27 mouse cellular contexts compared by ENCODE assay signal in the genomic region with DNA sequence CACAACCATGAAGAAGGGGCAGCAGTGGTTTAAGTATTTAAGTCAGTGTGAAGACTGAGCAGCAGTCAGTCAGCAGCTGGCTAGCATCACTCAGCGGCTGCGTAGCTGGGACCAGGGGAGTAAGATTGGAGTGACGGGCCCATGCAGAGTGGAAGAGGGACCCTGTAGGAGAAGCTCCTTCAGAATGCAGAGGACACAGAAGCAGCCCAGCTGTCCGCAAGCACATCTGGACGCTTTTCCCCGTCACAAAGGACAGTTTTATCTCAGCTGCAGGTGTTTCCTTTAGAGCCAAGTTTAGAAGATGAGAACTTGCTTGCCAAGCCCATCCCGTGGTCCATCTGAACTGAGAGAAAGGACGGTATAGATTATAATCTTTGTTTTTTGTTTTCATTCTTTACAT. TPM values are rescaled to one million over a fixed set of nuclear protein-coding genes. Genes with fewer than 3 reads are reported as not detected.
DNase-seq lines count a peak whose midpoint lies in the region; ATAC-seq and TF ChIP-seq lines count a peak whose summit lies in the region.
"Had no signal": no experiment of that assay in that cellular context is flagged by ENCODE, and none has a peak within 500 bp of the region (broad histone marks: within the 10 kb centered on the region; RNA-seq: fewer than 3 reads in every experiment).

No protein-coding gene starts in this region.

- no peak overlapping the region for H3K27ac ChIP-seq in heart, embryonic 11.5 days (ENCODE audit: low read depth, low read length)
- no peak overlapping the region for H3K27ac ChIP-seq in lung, embryonic 16.5 days (ENCODE audit: low read length)
- no peak overlapping the region for H3K27ac ChIP-seq in forebrain, postnatal 0 days (ENCODE audit: low read depth, low read length)
- H3K27ac ChIP-seq: embryonic facial prominence, embryonic 12.5 days; hindbrain, postnatal 0 days; intestine, embryonic 15.5 days; kidney, postnatal 0 days; limb, embryonic 13.5 days; midbrain, embryonic 12.5 days; neural tube, embryonic 13.5 days had no signal

- 0 out of 2 replicates have a peak, but pooled peaks cover 3% of the 10 kb centered on the region for H3K36me3 ChIP-seq in heart, embryonic 11.5 days (ENCODE audit: control insufficient read depth, insufficient read depth, low read length)
- no peaks in the 10 kb centered on the region for H3K36me3 ChIP-seq in lung, embryonic 16.5 days (ENCODE audit: control insufficient read depth, insufficient read depth, low read length)
- peaks cover 12% of the 10 kb centered on the region for H3K36me3 ChIP-seq in forebrain, postnatal 0 days (ENCODE audit: insufficient read depth)
- H3K36me3 ChIP-seq: intestine, embryonic 15.5 days had no signal

- H3K4me2 ChIP-seq in heart, embryonic 11.5 days, result no peak overlapping the region
- no peak overlapping the region for H3K4me2 ChIP-seq in lung, embryonic 16.5 days (ENCODE audit: low read depth, low read length)
- no peak overlapping the region for H3K4me2 ChIP-seq in forebrain, postnatal 0 days (ENCODE audit: low read depth)
- H3K4me2 ChIP-seq: embryonic facial prominence, embryonic 12.5 days; heart, embryonic 12.5 days; intestine, embryonic 15.5 days; limb, embryonic 13.5 days; liver, embryonic 11.5 days; midbrain, embryonic 12.5 days; neural tube, embryonic 13.5 days had no signal

- no peak for TF ChIP-seq CTCF in forebrain, postnatal 0 days (IDR thresholded peaks at IDR 0.05; ENCODE audit: low read depth)

- H3K27me3 ChIP-seq in heart, embryonic 11.5 days (ENCODE audit: control insufficient read depth, insufficient read depth, low read length), result no peaks in the 10 kb centered on the region
- H3K27me3 ChIP-seq in lung, embryonic 16.5 days (ENCODE audit: control insufficient read depth, insufficient read depth, low read depth, low read length), result no peaks in the 10 kb centered on the region
- no peaks in the 10 kb centered on the region for H3K27me3 ChIP-seq in forebrain, postnatal 0 days (ENCODE audit: insufficient read depth, low read length)
- H3K27me3 ChIP-seq: embryonic facial prominence, embryonic 12.5 days; heart, embryonic 12.5 days; intestine, embryonic 15.5 days; limb, embryonic 13.5 days; midbrain, embryonic 12.5 days; neural tube, embryonic 13.5 days had no signal

- H3K4me1 ChIP-seq in heart, embryonic 11.5 days (ENCODE audit: control insufficient read depth, insufficient read depth, low read length), result no peaks in the 10 kb centered on the region
- H3K4me1 ChIP-seq in lung, embryonic 16.5 days (replicated peaks; ENCODE audit: control insufficient read depth, insufficient read depth, low read length), result 0 out of 2 replicates have a peak, but pooled peaks cover 2% of the 10 kb centered on the region
- no peaks in the 10 kb centered on the region for H3K4me1 ChIP-seq in forebrain, postnatal 0 days (ENCODE audit: insufficient read depth)
- H3K4me1 ChIP-seq: embryonic facial prominence, embryonic 12.5 days; intestine, embryonic 15.5 days; limb, embryonic 13.5 days; midbrain, embryonic 12.5 days had no signal

- H3K4me3 ChIP-seq in heart, embryonic 11.5 days (ENCODE audit: low read depth, low read length), result no peak overlapping the region
- no peak overlapping the region for H3K4me3 ChIP-seq in lung, embryonic 16.5 days (ENCODE audit: low read length)
- H3K4me3 ChIP-seq in forebrain, postnatal 0 days (ENCODE audit: low read depth, low read length), result no peak overlapping the region
- H3K4me3 ChIP-seq: embryonic facial prominence, embryonic 12.5 days; heart, embryonic 12.5 days; intestine, embryonic 15.5 days; limb, embryonic 13.5 days; midbrain, embryonic 12.5 days; neural tube, embryonic 13.5 days had no signal

- DNase-seq in heart, adult 11 months, result peak; percentile 73
- DNase-seq in lung, postnatal 25 days (ENCODE audit: low spot score), result no peak
- peak; percentile 20 for DNase-seq in thymus, postnatal 4 days
- DNase-seq in thymus, postnatal 36 days, result no peak
- no peak for DNase-seq in forebrain, postnatal 0 days
- DNase-seq: adrenal gland, postnatal 14 days; cerebellum, adult 11 months; cerebellum, adult 9-10 months; cerebellum, postnatal 36 days; gastrocnemius, postnatal 10 days; kidney, adult 2 months; kidney, postnatal 4 days; right cerebral cortex, postnatal 4 days had no signal

- H3K9me3 ChIP-seq in heart, embryonic 11.5 days (replicated peaks; ENCODE audit: control insufficient read depth, low read length), result no peaks in the 10 kb centered on the region
- no peaks in the 10 kb centered on the region for H3K9me3 ChIP-seq in lung, embryonic 16.5 days (ENCODE audit: control insufficient read depth, low read length)
- no peaks in the 10 kb centered on the region for H3K9me3 ChIP-seq in forebrain, postnatal 0 days (ENCODE audit: low read length)
- H3K9me3 ChIP-seq: embryonic facial prominence, embryonic 12.5 days; heart, embryonic 12.5 days; intestine, embryonic 15.5 days; limb, embryonic 13.5 days; midbrain, embryonic 12.5 days; neural tube, embryonic 13.5 days had no signal

- no peak overlapping the region for H3K9ac ChIP-seq in heart, embryonic 11.5 days (ENCODE audit: low read depth, low read length)
- H3K9ac ChIP-seq in lung, embryonic 16.5 days (ENCODE audit: low read length), result no peak overlapping the region
- H3K9ac ChIP-seq in forebrain, postnatal 0 days, result no peak overlapping the region
- H3K9ac ChIP-seq: embryonic facial prominence, embryonic 12.5 days; heart, embryonic 12.5 days; intestine, embryonic 15.5 days; limb, embryonic 13.5 days; midbrain, embryonic 12.5 days; neural tube, embryonic 13.5 days had no signal

- 44% methylated on average over 8 of the region's 8 CpGs for WGBS in heart, embryonic 11.5 days (ENCODE audit: insufficient replicate concordance)
- 40% methylated on average over 8 of the region's 8 CpGs for WGBS in lung, embryonic 16.5 days
- WGBS in forebrain, postnatal 0 days, result 83% methylated on average over 8 of the region's 8 CpGs

- no peak for ATAC-seq in heart, embryonic 11.5 days (replicated peaks; ENCODE audit: insufficient number of reproducible peaks, low FRiP score, low TSS enrichment)
- peak; percentile 84 for ATAC-seq in lung, embryonic 16.5 days (ENCODE audit: low read depth)
- ATAC-seq in forebrain, postnatal 0 days, result no peak
- ATAC-seq: forebrain, embryonic 16.5 days; hindbrain, postnatal 0 days had no signal

RNA-seq across cellular contexts. Expression of a gene that starts 6.8 kb away (rescaled TPM):
- 39.7 and 42.1 TPM in 2 replicates for polyA plus RNA-seq in heart, embryonic 11.5 days (2014; fragmentation: Nextera tagmentation; extraction: Ambion mirVana)
- 48.2 and 50.1 TPM in 2 replicates for polyA plus RNA-seq in lung, embryonic 16.5 days (2015; fragmentation: Nextera tagmentation; extraction: Ambion mirVana)
- 88.5 and 106 TPM in 2 replicates for total RNA-seq in forebrain, postnatal 0 days (2014; rRNA removed)
- polyA plus RNA-seq in forebrain, postnatal 0 days (2015; fragmentation: Nextera tagmentation; extraction: Ambion mirVana), result 53.6 and 61.2 TPM in 2 replicates

RNA-seq across cellular contexts. Expression of a gene that starts 38.4 kb away (rescaled TPM):
- 0.16 and 0.31 TPM in 2 replicates for polyA plus RNA-seq in heart, embryonic 11.5 days (2014; fragmentation: Nextera tagmentation; extraction: Ambion mirVana)
- 0.10 and 0.20 TPM in 2 replicates for polyA plus RNA-seq in lung, embryonic 16.5 days (2015; fragmentation: Nextera tagmentation; extraction: Ambion mirVana)
- 0.54 TPM in 1 of 2 replicates, not detected in the other for total RNA-seq in forebrain, postnatal 0 days (2014; rRNA removed)
- polyA plus RNA-seq in forebrain, postnatal 0 days (2015; fragmentation: Nextera tagmentation; extraction: Ambion mirVana), result not detected in 2 replicates
- total RNA-seq: granulocyte monocyte progenitor cell, adult 5-6 weeks had no signal
- polyA plus RNA-seq: kidney, postnatal 0 days; liver, embryonic 11.5 days; liver, embryonic 16.5 days had no signal

RNA-seq across cellular contexts. Expression of a gene that starts 41.6 kb away (rescaled TPM):
- 47.8 and 54.1 TPM in 2 replicates for polyA plus RNA-seq in heart, embryonic 11.5 days (2014; fragmentation: Nextera tagmentation; extraction: Ambion mirVana)
- polyA plus RNA-seq in lung, embryonic 16.5 days (2015; fragmentation: Nextera tagmentation; extraction: Ambion mirVana), result 2.6 and 2.9 TPM in 2 replicates
- 45.3 and 53.0 TPM in 2 replicates for total RNA-seq in forebrain, postnatal 0 days (2014; rRNA removed)
- 21.8 and 30.6 TPM in 2 replicates for polyA plus RNA-seq in forebrain, postnatal 0 days (2015; fragmentation: Nextera tagmentation; extraction: Ambion mirVana)
- total RNA-seq: granulocyte monocyte progenitor cell, adult 5-6 weeks had no signal

Comparison
In these comparisons a context has a peak if more than half of its experiments do, and no peak if none do; other contexts are left out.
1. DNase-seq: peak in heart, adult 11 months (single experiment) and thymus, postnatal 4 days (single experiment); none in lung, postnatal 25 days (single experiment), thymus, postnatal 36 days (0 of 2) and forebrain, postnatal 0 days (single experiment).